Mouse (Mus musculus) T-helper 1 cell (primary cell): ENCODE results near the gene Sel1l.

Experiments
- in situ Hi-C: fragments of 300-600 bp; cut with MboI, MseI; formaldehyde crosslinking; loops from one replicate; pipeline ENCODE4 v1.15.1; 2025; ENCODE audit warnings: high pct_unique_total_duplicates

The Sel1l gene

GRCm38 (mm10) chr12:91849045-91849467 lies at the start of gene Sel1l:
Gene Sel1l (minus strand): TSS chr12:91849157.
- in situ Hi-C loops: no loop called here

GRCm38 (mm10) chr12:91892622-91893560 lies 43.9 kb upstream of the Sel1l start:
- in situ Hi-C loops: no loop called here

- in situ Hi-C loops: no loop called here
These were observed 31.5 kb upstream of the Sel1l start for GRCm38 (mm10) chr12:91880431-91880830.

GRCm38 (mm10) chr12:91878912-91879250 lies 29.9 kb upstream of the Sel1l start:
- in situ Hi-C loops: no loop called here

GRCm38 (mm10) chr12:91878056-91878911 lies 29.3 kb upstream of the Sel1l start:
- in situ Hi-C loops: no loop called here

GRCm38 (mm10) chr12:91877646-91878045 lies 28.7 kb upstream of the Sel1l start:
- in situ Hi-C loops: no loop called here

- in situ Hi-C loops: loop anchor here (25.0 kb wide), 1 partner anchor 1133 kb away; the partner anchor contains the start of gene Dio2
These were observed 21.7 kb upstream of the Sel1l start for GRCm38 (mm10) chr12:91870671-91871070.

DNA sequence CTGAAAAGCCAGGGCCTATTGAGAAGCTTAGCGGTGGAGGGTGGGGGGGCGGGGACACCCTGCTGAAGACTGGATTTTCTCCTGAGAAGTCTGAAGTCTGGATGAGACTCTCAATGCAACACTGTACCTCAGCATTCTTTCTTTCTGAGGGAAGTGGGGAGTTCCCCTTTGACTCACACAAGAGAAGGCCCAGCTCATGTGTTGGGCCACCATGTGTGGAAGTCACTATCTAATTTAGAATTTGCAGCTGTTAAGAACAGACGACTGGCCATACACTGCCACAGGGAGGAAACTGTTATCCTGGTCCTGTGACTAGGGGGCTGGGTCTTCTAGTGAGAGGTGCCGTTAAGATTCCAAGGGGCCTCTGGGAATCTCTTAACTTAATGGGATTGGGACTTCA lies 20.4 kb upstream of the Sel1l start:
- in situ Hi-C loops: loop anchor here (25.0 kb wide), 1 partner anchor 1132 kb away; the partner anchor contains the start of gene Dio2

GRCm38 (mm10) chr12:91854330-91854729 lies 5.4 kb upstream of the Sel1l start:
- in situ Hi-C loops: loop anchor here (25.0 kb wide), 1 partner anchor 1117 kb away; the partner anchor contains the start of gene Dio2

GRCm38 (mm10) chr12:91848394-91849044 lies 438 bp downstream of the Sel1l start:
- in situ Hi-C loops: no loop called here

DNA sequence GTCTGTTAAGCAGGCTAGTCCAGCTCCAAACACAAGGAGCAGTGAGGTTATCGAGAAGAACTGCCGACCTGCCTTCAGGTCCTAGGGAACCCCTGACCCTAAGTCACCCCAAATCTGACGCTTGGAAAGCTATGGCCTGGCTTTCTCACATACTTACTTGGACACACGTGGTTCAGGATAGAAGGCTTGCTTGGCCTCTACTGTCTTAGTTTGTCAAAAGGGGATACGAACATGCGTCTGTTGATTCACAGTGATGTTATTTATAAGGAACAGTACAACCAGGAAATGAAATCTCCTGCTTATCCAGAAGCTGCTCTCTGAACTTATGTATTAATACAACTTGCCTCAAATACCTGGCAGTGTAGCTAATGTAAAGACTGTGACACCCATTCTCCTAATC lies 2.9 kb downstream of the Sel1l start:
- in situ Hi-C loops: no loop called here

- in situ Hi-C loops: no loop called here
These were observed 3.6 kb downstream of the Sel1l start for GRCm38 (mm10) chr12:91845393-91845792.

GRCm38 (mm10) chr12:91844542-91844941 lies 4.4 kb downstream of the Sel1l start:
- in situ Hi-C loops: no loop called here

GRCm38 (mm10) chr12:91843888-91844287 lies 5.1 kb downstream of the Sel1l start:
- in situ Hi-C loops: no loop called here

DNA sequence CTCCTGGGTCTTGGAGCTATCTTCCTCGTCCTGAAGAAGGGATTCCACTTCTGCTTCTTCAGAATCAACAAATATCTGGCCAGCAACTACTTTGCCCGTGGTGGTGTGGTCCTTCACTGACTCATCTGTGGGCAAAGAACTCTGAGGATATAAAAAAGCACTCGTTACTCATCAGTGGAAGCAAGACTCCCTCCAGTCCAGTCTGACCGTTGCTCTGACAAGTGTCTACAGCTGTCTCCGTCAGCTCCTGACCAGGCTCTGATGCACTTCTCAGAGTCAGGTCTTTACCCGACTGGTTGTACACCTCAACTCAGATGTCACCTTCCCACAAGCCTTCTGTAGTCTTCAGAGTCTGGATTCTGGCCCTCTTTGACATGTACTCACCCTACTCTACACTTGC lies 7.2 kb downstream of the Sel1l start:
- in situ Hi-C loops: no loop called here

DNA sequence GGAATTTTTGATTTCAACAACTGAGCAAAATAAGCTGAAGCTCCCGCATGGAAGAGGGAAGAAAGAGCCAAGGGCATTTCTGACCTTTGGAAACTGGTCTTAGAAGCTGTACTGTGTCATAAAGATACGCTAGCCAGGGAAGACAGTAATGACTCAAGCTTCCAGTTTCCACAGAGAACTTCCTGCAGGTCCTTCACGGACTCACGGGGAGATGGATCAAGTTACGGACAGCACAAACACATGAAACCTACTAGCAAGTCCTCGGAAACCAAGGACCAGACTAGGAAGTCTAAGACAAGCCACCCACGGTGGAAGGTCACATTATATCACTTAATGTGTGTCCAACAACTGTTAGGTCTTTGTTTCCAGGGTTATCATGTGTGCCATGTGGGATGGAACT lies 10.7 kb downstream of the Sel1l start:
- in situ Hi-C loops: no loop called here

GRCm38 (mm10) chr12:91837401-91838065 lies 11.4 kb downstream of the Sel1l start:
- in situ Hi-C loops: no loop called here

DNA sequence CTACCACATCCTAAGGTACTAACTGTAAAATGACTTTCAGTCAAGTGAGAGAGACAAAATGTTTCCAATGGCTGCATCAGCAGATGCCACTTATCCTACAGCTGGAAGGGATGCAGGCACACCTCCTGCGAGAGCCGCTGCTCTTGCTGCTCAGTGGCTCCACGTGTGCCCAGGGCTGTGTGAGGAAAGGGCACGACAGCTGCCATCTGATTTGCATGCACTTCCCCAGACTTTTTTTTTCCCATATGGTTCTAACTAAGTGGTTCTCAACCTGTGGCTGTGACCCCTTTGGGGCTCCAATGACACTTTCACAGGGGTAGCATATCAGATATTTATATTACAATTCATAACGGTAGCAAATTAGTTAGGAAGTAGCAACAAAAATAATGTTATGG lies 15.0 kb downstream of the Sel1l start:
- in situ Hi-C loops: no loop called here

GRCm38 (mm10) chr12:91833237-91833938 lies 15.6 kb downstream of the Sel1l start:
- in situ Hi-C loops: no loop called here

GRCm38 (mm10) chr12:91831410-91831809 lies 17.5 kb downstream of the Sel1l start:
- in situ Hi-C loops: no loop called here

GRCm38 (mm10) chr12:91820461-91820860 lies 28.5 kb downstream of the Sel1l start:
- in situ Hi-C loops: no loop called here
